Mouse (Mus musculus) kidney, adult 2 months (tissue): ENCODE data around the gene Tap2.

Experiments used
- CTCF ChIP-seq: fragments of 200-500 bp; conservative IDR thresholded peaks from 2 replicates; pipeline ENCODE4 v1.5.1; 2011; ENCODE audit warnings: low read depth, mild to moderate bottlenecking, control low read depth, low read length, moderate library complexity, mixed read lengths; ENCODE audit not compliant: insufficient read depth, insufficient read length
- POLR2A ChIP-seq: fragments of 200-500 bp; IDR thresholded peaks from one replicate; pipeline ENCODE4 v1.6.1; 2011; ENCODE audit warnings: low read depth, low read length, control low read depth

- no peak for TF ChIP-seq CTCF
- no peak for TF ChIP-seq POLR2A
Measured at GRCm38 (mm10) chr17:34260551-34260950, 57.2 kb downstream of the Tap2 start.
